Mouse (Mus musculus) kidney, embryonic 16.5 days (tissue): ENCODE measurements around the gene Srsf5. TPM values are rescaled to one million over a fixed set of nuclear protein-coding genes. Genes with fewer than 3 reads are reported as not detected.

Source experiments
- ATAC-seq: fragments of 200-750 bp; cut with Nextera tagmentation; 2 replicates; pipeline ENCODE4 v1.8.0; 2017; ENCODE audit warnings: moderate TSS enrichment; ENCODE audit not compliant: low FRiP score, low TSS enrichment
- H3K27ac ChIP-seq: fragments of 300-500 bp; sonication (generic); 2 replicates; pipeline ENCODE4 v1.5.1; 2014; ENCODE audit warnings: low read length
- H3K27me3 ChIP-seq: fragments of 300-500 bp; sonication (generic); 2 replicates; pipeline ENCODE4 v1.6.1; 2014; ENCODE audit warnings: low read length, control low read depth, mixed read lengths; ENCODE audit not compliant: insufficient read depth
- H3K36me3 ChIP-seq: fragments of 300-500 bp; sonication (generic); 2 replicates; pipeline ENCODE4 v1.6.1; 2014; ENCODE audit warnings: low read length, control low read depth, mixed read lengths; ENCODE audit not compliant: insufficient read depth
- H3K4me1 ChIP-seq: fragments of 300-500 bp; sonication (generic); 2 replicates; pipeline ENCODE4 v1.6.1; 2014; ENCODE audit warnings: low read length, control low read depth, mixed read lengths; ENCODE audit not compliant: insufficient read depth
- H3K4me2 ChIP-seq: fragments of 300-500 bp; sonication (generic); replicated peaks from 2 replicates; pipeline ENCODE4 v1.6.1; 2014; ENCODE audit warnings: low read depth, low read length
- H3K4me3 ChIP-seq: fragments of 300-500 bp; sonication (generic); 2 replicates; pipeline ENCODE4 v1.5.1; 2014; ENCODE audit warnings: mild to moderate bottlenecking, low read length
- H3K9ac ChIP-seq: fragments of 300-500 bp; sonication (generic); replicated peaks from 2 replicates; pipeline ENCODE4 v1.6.1; 2014; ENCODE audit warnings: low read length
- H3K9me3 ChIP-seq: fragments of 300-500 bp; sonication (generic); 2 replicates; pipeline ENCODE4 v1.6.1; 2016; ENCODE audit warnings: low read length, control low read depth
- WGBS: fragments of 180-500 bp; shearing (Covaris S2); extraction: QIAGEN DNeasy Blood & Tissue Kit; methylation state at CpG from one replicate; pipeline ENCODE4 v1.1.7; 2014; 5-methylcytosine and 5-hydroxymethylcytosine counted together
- polyA plus RNA-seq: library from polyadenylated mRNA; unstranded; fragments of >200 nt; fragmentation: Nextera tagmentation; extraction: Ambion mirVana; gene quantifications from 2 replicates; pipeline ENCODE4 v1.2.1, GENCODE M21; 2015

Srsf5 gene
- polyA plus RNA-seq, result 513 and 576 TPM in 2 replicates

- no peaks in the 10 kb centered on the region for H3K27me3 ChIP-seq
- peaks cover 26% of the 10 kb centered on the region for H3K36me3 ChIP-seq
- 0% methylated on average over 57 of the region's 57 CpGs for WGBS
- peak within 1 kb of the TSS; percentile 76 for H3K4me2 ChIP-seq
- peak within 1 kb of the TSS; percentile 82 for H3K4me3 ChIP-seq
- H3K4me1 ChIP-seq, result peaks cover 16% of the 10 kb centered on the region
- H3K9ac ChIP-seq, result peak within 1 kb of the TSS; percentile 97
- ATAC-seq, result peak; percentile 94
- H3K9me3 ChIP-seq, result no peaks in the 10 kb centered on the region
- H3K27ac ChIP-seq, result peak within 1 kb of the TSS; percentile 97
These were observed at the start of gene Srsf5 for GRCm38 (mm10) chr12:80945334-80945995. Srsf5 (plus strand) TSS chr12:80945504.

- WGBS, result 87% methylated on average over 8 of the region's 8 CpGs
- no peak for ATAC-seq
- Histone ChIP-seq H3K27ac (no peak overlapping the region), H3K27me3 (no peaks in the 10 kb centered on the region), H3K36me3 (no peaks in the 10 kb centered on the region), H3K9me3 (0 out of 2 replicates have a peak, but pooled peaks cover under 1% of the 10 kb centered on the region), H3K4me2 (no peak overlapping the region), H3K9ac (no peak overlapping the region), H3K4me1 (no peaks in the 10 kb centered on the region), H3K4me3 (no peak overlapping the region)
These were observed 35.7 kb upstream of the Srsf5 start for GRCm38 (mm10) chr12:80909631-80910030.

- no peak overlapping the region for H3K4me2 ChIP-seq
- WGBS, result 55% methylated on average over 7 of the region's 7 CpGs
- H3K9me3 ChIP-seq, result no peaks in the 10 kb centered on the region
- ATAC-seq, result no peak
- H3K27me3 ChIP-seq, result no peaks in the 10 kb centered on the region; the same call in 1 of the 2 replicates
- H3K4me3 ChIP-seq, result no peak overlapping the region
- no peak overlapping the region for H3K27ac ChIP-seq
- no peaks in the 10 kb centered on the region for H3K4me1 ChIP-seq
- no peak overlapping the region for H3K9ac ChIP-seq
- H3K36me3 ChIP-seq, result no peaks in the 10 kb centered on the region
These were observed 27.5 kb upstream of the Srsf5 start for GRCm38 (mm10) chr12:80917764-80918163.

- H3K9ac ChIP-seq, result no peak overlapping the region
- H3K27me3 ChIP-seq, result no peaks in the 10 kb centered on the region; the same call in 1 of the 2 replicates
- WGBS, result 93% methylated on average over 5 of the region's 5 CpGs
- peaks cover 14% of the 10 kb centered on the region; the same call in 1 of the 2 replicates for H3K4me1 ChIP-seq
- H3K27ac ChIP-seq, result no peak overlapping the region
- no peak overlapping the region for H3K4me2 ChIP-seq
- H3K9me3 ChIP-seq, result no peaks in the 10 kb centered on the region
- H3K36me3 ChIP-seq, result no peaks in the 10 kb centered on the region
- no peak for ATAC-seq
- H3K4me3 ChIP-seq, result no peak overlapping the region
These were observed 24.0 kb upstream of the Srsf5 start for GRCm38 (mm10) chr12:80921301-80921700.

- peak; percentile 32; the same call in 1 of the 2 replicates for ATAC-seq
- WGBS, result 4% methylated on average over 7 of the region's 7 CpGs
- no peaks in the 10 kb centered on the region for H3K36me3 ChIP-seq
- no peaks in the 10 kb centered on the region; the same call in 1 of the 2 replicates for H3K27me3 ChIP-seq
- H3K9me3 ChIP-seq, result no peaks in the 10 kb centered on the region
- H3K9ac ChIP-seq, result no peak overlapping the region
- peak overlapping the region; percentile 28 for H3K4me2 ChIP-seq
- no peak overlapping the region for H3K27ac ChIP-seq
- peak overlapping the region; percentile 10; the same call in 1 of the 2 replicates for H3K4me3 ChIP-seq
- H3K4me1 ChIP-seq, result peaks cover 14% of the 10 kb centered on the region; the same call in 1 of the 2 replicates
These were observed 22.4 kb upstream of the Srsf5 start for GRCm38 (mm10) chr12:80922869-80923268.

- Histone ChIP-seq H3K9me3 (no peaks in the 10 kb centered on the region), H3K27ac (peak overlapping the region; percentile 22; the same call in 1 of the 2 replicates), H3K9ac (no peak overlapping the region), H3K36me3 (no peaks in the 10 kb centered on the region), H3K4me2 (no peak overlapping the region; the same call in 1 of the 2 replicates), H3K4me1 (peaks cover 14% of the 10 kb centered on the region; the same call in 1 of the 2 replicates), H3K27me3 (no peaks in the 10 kb centered on the region; the same call in 1 of the 2 replicates), H3K4me3 (no peak overlapping the region)
- WGBS, result 55% methylated on average over 5 of the region's 5 CpGs
- no peak for ATAC-seq
These were observed 21.7 kb upstream of the Srsf5 start for GRCm38 (mm10) chr12:80923602-80924001.

- 59% methylated on average over 3 of the region's 3 CpGs for WGBS
- no peak overlapping the region for H3K4me2 ChIP-seq
- H3K4me1 ChIP-seq, result peaks cover 17% of the 10 kb centered on the region; the same call in 1 of the 2 replicates
- ATAC-seq, result peak; percentile 71; the same call in 1 of the 2 replicates
- H3K4me3 ChIP-seq, result no peak overlapping the region
- no peaks in the 10 kb centered on the region for H3K36me3 ChIP-seq
- H3K27me3 ChIP-seq, result no peaks in the 10 kb centered on the region; the same call in 1 of the 2 replicates
- H3K27ac ChIP-seq, result peak overlapping the region; percentile 22; the same call in 1 of the 2 replicates
- H3K9ac ChIP-seq, result no peak overlapping the region
- no peaks in the 10 kb centered on the region for H3K9me3 ChIP-seq
These were observed 21.1 kb upstream of the Srsf5 start for GRCm38 (mm10) chr12:80924205-80924604.

- peaks cover 17% of the 10 kb centered on the region; the same call in 1 of the 2 replicates for H3K4me1 ChIP-seq
- H3K27me3 ChIP-seq, result no peaks in the 10 kb centered on the region; the same call in 1 of the 2 replicates
- no peak overlapping the region for H3K4me3 ChIP-seq
- peak; percentile 75 for ATAC-seq
- no peaks in the 10 kb centered on the region for H3K36me3 ChIP-seq
- no peak overlapping the region for H3K9ac ChIP-seq
- H3K27ac ChIP-seq, result no peak overlapping the region
- no peak overlapping the region for H3K4me2 ChIP-seq
- WGBS, result 32% methylated on average over 7 of the region's 7 CpGs
- no peaks in the 10 kb centered on the region for H3K9me3 ChIP-seq
These were observed 19.4 kb upstream of the Srsf5 start for GRCm38 (mm10) chr12:80925919-80926318.

GRCm38 (mm10) chr12:80926550-80926949 lies 18.8 kb upstream of the Srsf5 start:
- no peaks in the 10 kb centered on the region for H3K9me3 ChIP-seq
- WGBS, result 74% methylated on average over 4 of the region's 4 CpGs
- H3K36me3 ChIP-seq, result no peaks in the 10 kb centered on the region
- ATAC-seq, result no peak
- no peak overlapping the region for H3K27ac ChIP-seq
- no peak overlapping the region for H3K4me2 ChIP-seq
- H3K27me3 ChIP-seq, result no peaks in the 10 kb centered on the region; the same call in 1 of the 2 replicates
- H3K4me3 ChIP-seq, result no peak overlapping the region
- H3K9ac ChIP-seq, result no peak overlapping the region
- H3K4me1 ChIP-seq, result peaks cover 17% of the 10 kb centered on the region; the same call in 1 of the 2 replicates

- no peaks in the 10 kb centered on the region for H3K9me3 ChIP-seq
- no peak overlapping the region for H3K27ac ChIP-seq
- ATAC-seq, result no peak
- H3K9ac ChIP-seq, result no peak overlapping the region
- H3K36me3 ChIP-seq, result no peaks in the 10 kb centered on the region
- peaks cover 17% of the 10 kb centered on the region; the same call in 1 of the 2 replicates for H3K4me1 ChIP-seq
- no peak overlapping the region for H3K4me3 ChIP-seq
- 75% methylated on average over 1 of the region's 1 CpGs for WGBS
- no peaks in the 10 kb centered on the region for H3K27me3 ChIP-seq
- H3K4me2 ChIP-seq, result no peak overlapping the region
These were observed 17.8 kb upstream of the Srsf5 start for GRCm38 (mm10) chr12:80927518-80927917.
